Mouse (Mus musculus) cerebellum, postnatal 25 days (tissue): ENCODE measurements at regions not wholly inside any gene's neighbourhood (a gene's known extent, or its start where the extent isn't known, plus 50 kb on each side); places are given as distances from the start of the nearest gene placed in this dataset.
A peak's percentile ranks its signal among the peaks of the same experiment; 100 is the strongest.

ENCODE experiments used
- DNase-seq, 2 experiments: peaks; one replicate each; pipeline ENCODE4 v3.0.0; 2021; ENCODE audit warnings: mixed read lengths in 2 of 2

GRCm38 (mm10) chr17:88910144-88910543 is 118.4 kb upstream of the Lhcgr start:
- no peak for DNase-seq

- no peak for DNase-seq
These were observed 110.0 kb upstream of the Lhcgr start for GRCm38 (mm10) chr17:88901742-88902141.

- DNase-seq, result no peak
These were observed 109.1 kb upstream of the Lhcgr start for GRCm38 (mm10) chr17:88900904-88901303.

- DNase-seq, result no peak
These were observed 107.2 kb upstream of the Lhcgr start for GRCm38 (mm10) chr17:88898705-88899668.

- DNase-seq, result no peak
These were observed 101.7 kb upstream of the Lhcgr start for GRCm38 (mm10) chr17:88893451-88893850.

GRCm38 (mm10) chr17:88885526-88885925 is 93.7 kb upstream of the Lhcgr start:
- DNase-seq, result no peak

- DNase-seq, result no peak
These were observed 87.9 kb upstream of the Lhcgr start for GRCm38 (mm10) chr17:88879736-88880135.

GRCm38 (mm10) chr17:88870342-88870985 is 78.7 kb upstream of the Lhcgr start:
- DNase-seq, result no peak

GRCm38 (mm10) chr17:88864631-88865030 is 72.8 kb upstream of the Lhcgr start:
- no peak for DNase-seq

GRCm38 (mm10) chr17:88864214-88864613 is 72.4 kb upstream of the Lhcgr start:
- no peak for DNase-seq

GRCm38 (mm10) chr17:88861128-88861527 is 69.3 kb upstream of the Lhcgr start:
- DNase-seq, result no peak

- DNase-seq, result peak; percentile 19 to 48
These were observed 68.8 kb upstream of the Lhcgr start for GRCm38 (mm10) chr17:88860576-88860975.

- DNase-seq, result no peak
These were observed 66.9 kb upstream of the Lhcgr start for GRCm38 (mm10) chr17:88858666-88859065.

- no peak for DNase-seq
These were observed 55.5 kb upstream of the Lhcgr start for GRCm38 (mm10) chr17:88847255-88847654.

- no peak for DNase-seq
These were observed 53.5 kb upstream of the Lhcgr start for GRCm38 (mm10) chr17:88845278-88845677.
